Mouse (Mus musculus) neural tube, embryonic 11.5 days (tissue): ENCODE data around the gene Iqsec2. TPM values are rescaled to one million over a fixed set of nuclear protein-coding genes. Genes with fewer than 3 reads are reported as not detected.
A peak's percentile ranks its signal among the peaks of the same experiment; 100 is the strongest.

ENCODE experiments used
- ATAC-seq: fragments of 200-750 bp; cut with Nextera tagmentation; 2 replicates; pipeline ENCODE4 v1.8.0; 2017; ENCODE audit warnings: moderate number of reproducible peaks, mild to moderate bottlenecking, moderate TSS enrichment, moderate library complexity; ENCODE audit not compliant: insufficient read depth, low FRiP score, low TSS enrichment
- DNase-seq: peaks from one replicate; pipeline ENCODE4 v3.0.0-alpha.2; 2015; ENCODE audit warnings: low spot score
- H3K27ac ChIP-seq: fragments of 300-500 bp; sonication (generic); 2 replicates; pipeline ENCODE4 v1.5.1; 2014; ENCODE audit warnings: low read depth, mild to moderate bottlenecking, low read length
- H3K27me3 ChIP-seq: fragments of 300-500 bp; sonication (generic); 2 replicates; pipeline ENCODE4 v1.6.1; 2014; ENCODE audit warnings: mild to moderate bottlenecking, low read length, mixed read lengths; ENCODE audit not compliant: control insufficient read depth, insufficient read depth
- H3K36me3 ChIP-seq: fragments of 300-500 bp; sonication (generic); 2 replicates; pipeline ENCODE4 v1.6.1; 2014; ENCODE audit warnings: mild to moderate bottlenecking, low read length, moderate library complexity, mixed read lengths; ENCODE audit not compliant: control insufficient read depth, insufficient read depth
- H3K4me1 ChIP-seq: fragments of 300-500 bp; sonication (generic); 2 replicates; pipeline ENCODE4 v1.6.1; 2014; ENCODE audit warnings: low read length, mixed read lengths; ENCODE audit not compliant: control insufficient read depth, insufficient read depth
- H3K4me2 ChIP-seq: fragments of 300-500 bp; sonication (generic); 2 replicates; pipeline ENCODE4 v1.6.1; 2014; ENCODE audit warnings: low read depth, mild to moderate bottlenecking, moderate library complexity
- H3K4me3 ChIP-seq: fragments of 300-500 bp; sonication (generic); 2 replicates; pipeline ENCODE4 v1.5.1; 2014; ENCODE audit warnings: low read depth, low read length
- H3K9ac ChIP-seq: fragments of 300-500 bp; sonication (generic); 2 replicates; pipeline ENCODE4 v1.6.1; 2014; ENCODE audit warnings: mild to moderate bottlenecking, low read length
- H3K9me3 ChIP-seq: fragments of 300-500 bp; sonication (generic); 2 replicates; pipeline ENCODE4 v1.6.1; 2016; ENCODE audit warnings: low read length; ENCODE audit not compliant: control insufficient read depth
- WGBS: fragments of 180-500 bp; shearing (Covaris S2); extraction: QIAGEN DNeasy Blood & Tissue Kit; methylation state at CpG from one replicate; pipeline ENCODE4 v1.1.7; 2014; 5-methylcytosine and 5-hydroxymethylcytosine counted together
- polyA plus RNA-seq: library from polyadenylated mRNA; unstranded; fragments of >200 nt; fragmentation: Nextera tagmentation; extraction: Ambion mirVana; gene quantifications from 2 replicates; pipeline ENCODE4 v1.2.1, GENCODE M21; 2014

Iqsec2 gene
- polyA plus RNA-seq = 0.94 and 1.8 TPM in 2 replicates

- H3K9ac ChIP-seq = peak within 1 kb of the TSS; percentile 63
- DNase-seq = peak; percentile 13
- no peak within 1 kb of the TSS for H3K27ac ChIP-seq
- H3K4me2 ChIP-seq = peak within 1 kb of the TSS; percentile 87
- no peaks in the 10 kb centered on the region for H3K36me3 ChIP-seq
- peak within 1 kb of the TSS; percentile 65 for H3K4me3 ChIP-seq
- no peaks in the 10 kb centered on the region for H3K4me1 ChIP-seq
- H3K9me3 ChIP-seq = no peaks in the 10 kb centered on the region
- ATAC-seq = peak; percentile 71
- H3K27me3 ChIP-seq = peaks cover 56% of the 10 kb centered on the region
- 5% methylated on average over 16 of the region's 78 CpGs for WGBS
Measured at GRCm38 (mm10) chrX:152143941-152144741, at the start of gene Iqsec2. Iqsec2 (plus strand) TSS chrX:152144268.

GRCm38 (mm10) chrX:152097572-152097971, 46.5 kb upstream of the Iqsec2 start:
- DNase-seq (no peak), ATAC-seq (no peak)
- no peak overlapping the region for H3K9ac ChIP-seq
- no peak overlapping the region for H3K4me3 ChIP-seq
- no peak overlapping the region for H3K4me2 ChIP-seq
- H3K9me3 ChIP-seq = no peaks in the 10 kb centered on the region
- no peak overlapping the region for H3K27ac ChIP-seq
- H3K36me3 ChIP-seq = no peaks in the 10 kb centered on the region
- H3K4me1 ChIP-seq = no peaks in the 10 kb centered on the region
- WGBS = 45% methylated on average over 1 of the region's 1 CpGs
- peaks cover 14% of the 10 kb centered on the region; the same call in 1 of the 2 replicates for H3K27me3 ChIP-seq

GRCm38 (mm10) chrX:152121687-152122086, 22.4 kb upstream of the Iqsec2 start:
- 82% methylated on average over 1 of the region's 1 CpGs for WGBS
- ATAC-seq (no peak), DNase-seq (no peak)
- H3K4me1 ChIP-seq = no peaks in the 10 kb centered on the region
- H3K27ac ChIP-seq = no peak overlapping the region
- H3K4me3 ChIP-seq = no peak overlapping the region
- no peaks in the 10 kb centered on the region for H3K36me3 ChIP-seq
- peaks cover 12% of the 10 kb centered on the region; the same call in 1 of the 2 replicates for H3K27me3 ChIP-seq
- no peak overlapping the region for H3K9ac ChIP-seq
- no peak overlapping the region for H3K4me2 ChIP-seq
- no peaks in the 10 kb centered on the region for H3K9me3 ChIP-seq

DNA sequence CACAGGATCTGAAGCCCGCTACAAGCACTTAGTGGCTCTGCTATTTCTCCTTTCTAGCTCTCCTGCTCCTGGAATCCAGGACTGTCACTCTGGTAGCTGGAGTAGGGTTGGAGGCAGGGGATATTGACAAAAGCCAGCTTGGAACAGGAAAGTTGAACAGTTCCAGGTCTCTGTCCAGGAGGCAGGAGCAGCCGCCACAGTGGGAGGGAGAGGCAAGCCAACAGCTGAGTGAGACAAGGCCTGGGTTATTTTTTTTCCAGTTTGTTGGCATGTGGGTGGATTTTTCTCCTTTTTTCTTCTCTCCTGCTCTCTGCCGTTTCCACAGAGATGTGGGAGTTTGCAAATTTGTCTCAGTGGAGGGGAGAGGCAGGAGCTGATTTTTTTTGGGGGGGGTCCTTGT, 13.3 kb upstream of the Iqsec2 start:
- Histone ChIP-seq H3K27ac (no peak overlapping the region), H3K27me3 (peaks cover 26% of the 10 kb centered on the region), H3K4me1 (no peaks in the 10 kb centered on the region), H3K4me2 (no peak overlapping the region), H3K9me3 (no peaks in the 10 kb centered on the region), H3K4me3 (no peak overlapping the region), H3K36me3 (no peaks in the 10 kb centered on the region), H3K9ac (no peak overlapping the region)
- WGBS = 70% methylated on average over 2 of the region's 3 CpGs
- DNase-seq = no peak
- ATAC-seq = no peak

- Histone ChIP-seq H3K4me1 (no peaks in the 10 kb centered on the region), H3K4me2 (no peak overlapping the region), H3K4me3 (no peak overlapping the region), H3K9ac (no peak overlapping the region), H3K27ac (no peak overlapping the region), H3K27me3 (peaks cover 29% of the 10 kb centered on the region), H3K36me3 (no peaks in the 10 kb centered on the region), H3K9me3 (no peaks in the 10 kb centered on the region)
- ATAC-seq (no peak), DNase-seq (no peak)
- WGBS = 83% methylated on average over 2 of the region's 2 CpGs
Measured at GRCm38 (mm10) chrX:152132029-152132428, 12.0 kb upstream of the Iqsec2 start.

GRCm38 (mm10) chrX:152135195-152135594, 8.9 kb upstream of the Iqsec2 start:
- WGBS = 61% methylated on average over 2 of the region's 2 CpGs
- H3K9ac ChIP-seq = no peak overlapping the region
- no peak overlapping the region for H3K27ac ChIP-seq
- no peak overlapping the region for H3K4me2 ChIP-seq
- no peak overlapping the region for H3K4me3 ChIP-seq
- no peaks in the 10 kb centered on the region for H3K9me3 ChIP-seq
- no peaks in the 10 kb centered on the region for H3K36me3 ChIP-seq
- DNase-seq = no peak
- H3K4me1 ChIP-seq = no peaks in the 10 kb centered on the region
- H3K27me3 ChIP-seq = peaks cover 29% of the 10 kb centered on the region
- ATAC-seq = no peak

GRCm38 (mm10) chrX:152144742-152145214, 710 bp downstream of the Iqsec2 start:
- WGBS = 12% methylated on average over 39 of the region's 42 CpGs
- peaks cover 56% of the 10 kb centered on the region for H3K27me3 ChIP-seq
- peak overlapping the region; percentile 63 for H3K9ac ChIP-seq
- peak; percentile 27 for DNase-seq
- H3K27ac ChIP-seq = no peak overlapping the region
- peak overlapping the region; percentile 87 for H3K4me2 ChIP-seq
- H3K4me1 ChIP-seq = no peaks in the 10 kb centered on the region
- no peak for ATAC-seq
- H3K4me3 ChIP-seq = peak overlapping the region; percentile 65
- no peaks in the 10 kb centered on the region for H3K9me3 ChIP-seq
- H3K36me3 ChIP-seq = no peaks in the 10 kb centered on the region

- Histone ChIP-seq H3K27ac (no peak overlapping the region), H3K36me3 (no peaks in the 10 kb centered on the region), H3K4me2 (no peak overlapping the region), H3K9me3 (no peaks in the 10 kb centered on the region), H3K4me1 (no peaks in the 10 kb centered on the region), H3K4me3 (no peak overlapping the region), H3K9ac (no peak overlapping the region), H3K27me3 (peaks cover 56% of the 10 kb centered on the region)
- DNase-seq (no peak), ATAC-seq (no peak)
- 33% methylated on average over 1 of the region's 1 CpGs for WGBS
Measured at GRCm38 (mm10) chrX:152146150-152146549, 2.1 kb downstream of the Iqsec2 start.

GRCm38 (mm10) chrX:152146691-152147090, 2.6 kb downstream of the Iqsec2 start:
- Histone ChIP-seq H3K27ac (no peak overlapping the region), H3K9ac (no peak overlapping the region), H3K4me1 (no peaks in the 10 kb centered on the region), H3K9me3 (no peaks in the 10 kb centered on the region), H3K4me3 (no peak overlapping the region), H3K36me3 (no peaks in the 10 kb centered on the region), H3K27me3 (peaks cover 56% of the 10 kb centered on the region), H3K4me2 (no peak overlapping the region)
- ATAC-seq (no peak), DNase-seq (no peak)
- 73% methylated on average over 2 of the region's 2 CpGs for WGBS
